Mouse (Mus musculus): ENCODE results near the gene Gja4. TPM values are rescaled to one million over a fixed set of nuclear protein-coding genes. Genes with fewer than 3 reads are reported as not detected.

Gene Gja4
- polyA plus RNA-seq, 1 experiment from 2014 or later, result 27.6 TPM

DNA sequence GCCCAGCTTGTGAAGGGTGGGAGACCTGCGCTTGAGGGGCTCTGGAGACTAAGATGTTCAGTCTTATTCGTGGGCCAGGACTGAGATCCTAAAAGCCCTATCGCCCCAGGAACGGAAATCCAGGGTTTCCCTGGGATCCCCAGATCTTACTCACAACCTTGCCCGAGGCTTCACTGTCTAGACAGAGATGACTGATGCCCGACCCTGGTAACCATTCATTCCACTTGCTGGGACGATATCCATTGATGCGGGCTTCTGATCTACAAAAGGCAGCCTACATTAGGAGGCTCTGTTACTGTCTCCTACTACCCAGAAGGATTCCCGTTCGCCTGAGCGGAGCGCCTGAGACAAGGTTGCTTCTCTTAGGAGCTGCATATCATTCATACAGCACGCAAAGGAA is 17.3 kb upstream of the Gja4 start:
- Histone ChIP-seq H3K4me2 (ENCODE audit: low read length) (no peak overlapping the region), H3K9me3 (replicated peaks; ENCODE audit: low read length) (no peaks in the 10 kb centered on the region), H3K4me3 (replicated peaks; ENCODE audit: low read depth, low read length) (no peak overlapping the region), H3K27me3 (ENCODE audit: insufficient read depth, low read length) (peaks cover 21% of the 10 kb centered on the region; the same call in 1 of the 2 replicates), H3K27ac (no peak overlapping the region), H3K9ac (ENCODE audit: low read depth, low read length) (no peak overlapping the region), H3K36me3 (ENCODE audit: insufficient read depth, low read length) (no peaks in the 10 kb centered on the region), H3K4me1 (replicated peaks; ENCODE audit: insufficient read depth, low read length) (no peaks in the 10 kb centered on the region; the same call in 1 of the 2 replicates)
- DNase-seq (ENCODE audit: low spot score) (no peak), ATAC-seq (replicated peaks; ENCODE audit: low FRiP score, low read depth) (no peak)
- TF ChIP-seq CTCF (IDR thresholded peaks at IDR 0.05; ENCODE audit: low read depth), result no peak
- WGBS, result 29% methylated on average over 13 of the region's 13 CpGs

DNA sequence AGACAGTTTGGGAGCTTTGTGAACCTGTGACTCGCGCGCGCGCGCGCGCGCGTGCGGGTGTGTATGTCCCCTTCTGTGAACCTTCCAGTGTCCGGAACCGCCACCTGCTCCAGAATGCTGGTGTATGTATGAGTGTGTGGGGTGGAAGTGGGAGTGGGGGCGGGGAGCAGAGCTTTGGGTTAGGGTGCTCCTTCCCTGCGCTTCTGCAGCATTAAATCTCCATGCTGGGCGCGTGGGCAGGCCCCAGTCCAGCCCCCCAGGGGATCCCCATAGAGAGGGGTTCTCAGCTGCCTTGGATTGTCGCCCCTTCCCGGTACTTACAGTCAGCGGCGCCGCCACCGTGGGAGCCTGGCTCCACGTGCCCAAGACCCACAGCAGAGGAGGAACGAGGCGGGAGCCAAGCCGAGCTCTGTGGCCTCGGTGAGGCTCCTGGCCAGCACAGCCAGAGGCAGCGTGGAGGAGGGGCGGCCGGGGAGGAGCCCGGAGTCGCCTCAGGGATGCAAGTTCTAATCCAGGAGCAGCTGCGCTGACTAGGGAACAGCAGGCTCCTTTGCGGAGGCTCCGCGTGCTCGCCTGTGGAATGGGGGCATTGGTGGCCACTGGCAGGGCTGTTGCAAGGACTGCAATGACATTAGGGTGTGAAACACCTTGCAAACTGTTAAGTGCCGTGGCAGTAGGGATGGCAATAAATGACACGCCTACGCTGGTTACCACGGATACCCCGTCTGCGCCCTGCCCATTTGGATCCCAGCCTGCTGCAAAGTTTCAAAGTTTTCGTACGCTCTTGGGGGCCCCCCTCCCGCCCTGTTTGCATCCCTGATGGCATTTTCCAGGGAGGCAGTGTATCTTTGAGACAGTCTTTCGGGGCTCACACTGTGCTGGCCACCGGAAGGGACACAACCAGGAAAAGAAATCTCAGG is 16.6 kb upstream of the Gja4 start, which contains the start of gene Gjb3:
Gene Gjb3 (minus strand): TSS at position 664 of the 920 bp plus-strand sequence.
- 1% methylated on average over 49 of the region's 49 CpGs for WGBS
- H3K27me3 ChIP-seq (ENCODE audit: insufficient read depth, low read length), result peaks cover 24% of the 10 kb centered on the region
- DNase-seq (ENCODE audit: low spot score) (no peak), ATAC-seq (replicated peaks; ENCODE audit: low FRiP score, low read depth) (no peak)
- peak within 1 kb of the TSS; percentile 44 for H3K4me2 ChIP-seq (ENCODE audit: low read length)
- no peaks in the 10 kb centered on the region; the same call in 1 of the 2 replicates for H3K4me1 ChIP-seq (replicated peaks; ENCODE audit: insufficient read depth, low read length)
- peak within 1 kb of the TSS; percentile 20; the same call in 1 of the 2 replicates for H3K4me3 ChIP-seq (replicated peaks; ENCODE audit: low read depth, low read length)
- H3K36me3 ChIP-seq (ENCODE audit: insufficient read depth, low read length), result no peaks in the 10 kb centered on the region
- H3K27ac ChIP-seq, result no peak within 1 kb of the TSS
- no peak for TF ChIP-seq CTCF (IDR thresholded peaks at IDR 0.05; ENCODE audit: low read depth)
- H3K9ac ChIP-seq (ENCODE audit: low read depth, low read length), result no peak within 1 kb of the TSS
- H3K9me3 ChIP-seq (replicated peaks; ENCODE audit: low read length), result no peaks in the 10 kb centered on the region

DNA sequence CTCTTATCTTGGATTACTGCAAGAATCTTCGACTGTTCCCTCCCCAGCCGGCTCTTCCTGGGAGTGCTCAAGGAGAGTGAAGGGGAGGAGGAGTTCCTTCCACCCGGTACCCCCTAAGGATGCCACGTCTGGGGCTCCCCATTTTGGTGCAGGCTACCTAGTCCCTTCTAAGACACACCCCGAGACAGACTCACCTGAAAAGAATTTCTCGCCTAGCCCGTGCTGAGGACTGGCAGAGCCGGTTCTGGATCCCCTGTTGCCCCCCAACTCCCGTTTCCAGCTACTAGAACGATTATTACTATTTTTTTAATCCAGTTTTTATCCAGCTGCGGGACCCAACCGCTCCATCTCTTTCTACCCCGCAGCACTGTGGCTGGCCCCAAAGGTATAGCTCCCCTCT is 15.9 kb upstream of the Gja4 start:
- no peak overlapping the region for H3K9ac ChIP-seq (ENCODE audit: low read depth, low read length)
- no peak for ATAC-seq (replicated peaks; ENCODE audit: low FRiP score, low read depth)
- no peaks in the 10 kb centered on the region for H3K36me3 ChIP-seq (ENCODE audit: insufficient read depth, low read length)
- under 1% methylated on average over 13 of the region's 13 CpGs for WGBS
- peaks cover 24% of the 10 kb centered on the region for H3K27me3 ChIP-seq (ENCODE audit: insufficient read depth, low read length)
- H3K27ac ChIP-seq, result no peak overlapping the region
- no peaks in the 10 kb centered on the region; the same call in 1 of the 2 replicates for H3K4me1 ChIP-seq (replicated peaks; ENCODE audit: insufficient read depth, low read length)
- DNase-seq (ENCODE audit: low spot score), result no peak
- TF ChIP-seq CTCF (IDR thresholded peaks at IDR 0.05; ENCODE audit: low read depth), result no peak
- peak overlapping the region; percentile 44 for H3K4me2 ChIP-seq (ENCODE audit: low read length)
- H3K9me3 ChIP-seq (replicated peaks; ENCODE audit: low read length), result no peaks in the 10 kb centered on the region
- 0 out of 2 replicates have a peak overlapping the region, but pooled peaks have one; percentile 20 for H3K4me3 ChIP-seq (replicated peaks; ENCODE audit: low read depth, low read length)

DNA sequence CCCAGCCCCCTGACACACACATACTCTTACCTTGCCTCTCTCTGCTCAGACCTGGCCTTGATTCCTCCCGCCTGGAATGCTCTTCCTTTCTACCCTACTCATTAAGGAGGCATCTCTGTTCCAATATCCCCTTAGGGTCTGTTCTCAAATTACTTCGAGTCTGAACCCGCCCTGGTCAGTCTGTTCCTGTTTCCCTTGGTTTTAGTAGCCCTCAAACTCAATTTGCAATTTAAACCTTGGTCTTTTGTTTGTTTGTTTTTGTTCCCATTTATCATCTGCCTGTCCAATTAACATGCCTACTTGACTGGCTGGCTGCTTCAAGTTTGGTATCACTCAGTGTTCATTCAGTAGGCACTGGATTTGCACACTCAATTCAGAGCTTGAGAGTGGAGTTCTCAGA is 15.2 kb upstream of the Gja4 start:
- ATAC-seq (replicated peaks; ENCODE audit: low FRiP score, low read depth), result no peak
- 6% methylated on average over 3 of the region's 3 CpGs for WGBS
- Histone ChIP-seq H3K9ac (ENCODE audit: low read depth, low read length) (no peak overlapping the region), H3K4me2 (ENCODE audit: low read length) (no peak overlapping the region), H3K4me3 (replicated peaks; ENCODE audit: low read depth, low read length) (no peak overlapping the region), H3K27ac (no peak overlapping the region), H3K36me3 (ENCODE audit: insufficient read depth, low read length) (no peaks in the 10 kb centered on the region), H3K4me1 (replicated peaks; ENCODE audit: insufficient read depth, low read length) (no peaks in the 10 kb centered on the region; the same call in 1 of the 2 replicates), H3K9me3 (replicated peaks; ENCODE audit: low read length) (no peaks in the 10 kb centered on the region), H3K27me3 (ENCODE audit: insufficient read depth, low read length) (peaks cover 24% of the 10 kb centered on the region)
- no peak for TF ChIP-seq CTCF (IDR thresholded peaks at IDR 0.05; ENCODE audit: low read depth)
- no peak for DNase-seq (ENCODE audit: low spot score)

DNA sequence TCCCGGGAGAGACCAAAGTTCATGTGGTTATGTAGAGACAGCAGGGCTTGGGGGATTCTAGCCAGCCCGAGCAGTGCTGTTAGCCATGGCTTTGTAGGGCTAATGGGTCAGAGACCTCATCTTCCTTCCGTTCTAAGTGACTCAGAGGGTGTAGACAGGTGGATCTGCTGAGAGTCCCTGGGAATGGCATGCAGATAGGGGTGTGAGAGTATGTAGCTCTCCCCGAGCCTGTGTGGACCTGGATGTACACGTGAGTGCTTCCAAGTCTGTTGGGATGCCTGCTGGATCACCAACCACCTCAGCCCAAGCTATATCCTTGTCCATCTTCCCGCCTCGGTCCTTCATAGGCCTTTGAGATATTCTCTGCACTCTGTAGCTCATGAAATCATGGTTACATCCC is 14.5 kb upstream of the Gja4 start:
- 61% methylated on average over 7 of the region's 7 CpGs for WGBS
- no peaks in the 10 kb centered on the region; the same call in 1 of the 2 replicates for H3K4me1 ChIP-seq (replicated peaks; ENCODE audit: insufficient read depth, low read length)
- H3K36me3 ChIP-seq (ENCODE audit: insufficient read depth, low read length), result no peaks in the 10 kb centered on the region
- no peak overlapping the region for H3K4me3 ChIP-seq (replicated peaks; ENCODE audit: low read depth, low read length)
- DNase-seq (ENCODE audit: low spot score) (no peak), ATAC-seq (replicated peaks; ENCODE audit: low FRiP score, low read depth) (no peak)
- TF ChIP-seq CTCF (IDR thresholded peaks at IDR 0.05; ENCODE audit: low read depth), result no peak
- H3K9me3 ChIP-seq (replicated peaks; ENCODE audit: low read length), result no peaks in the 10 kb centered on the region
- H3K4me2 ChIP-seq (ENCODE audit: low read length), result no peak overlapping the region
- peaks cover 24% of the 10 kb centered on the region for H3K27me3 ChIP-seq (ENCODE audit: insufficient read depth, low read length)
- H3K27ac ChIP-seq, result no peak overlapping the region
- no peak overlapping the region for H3K9ac ChIP-seq (ENCODE audit: low read depth, low read length)

DNA sequence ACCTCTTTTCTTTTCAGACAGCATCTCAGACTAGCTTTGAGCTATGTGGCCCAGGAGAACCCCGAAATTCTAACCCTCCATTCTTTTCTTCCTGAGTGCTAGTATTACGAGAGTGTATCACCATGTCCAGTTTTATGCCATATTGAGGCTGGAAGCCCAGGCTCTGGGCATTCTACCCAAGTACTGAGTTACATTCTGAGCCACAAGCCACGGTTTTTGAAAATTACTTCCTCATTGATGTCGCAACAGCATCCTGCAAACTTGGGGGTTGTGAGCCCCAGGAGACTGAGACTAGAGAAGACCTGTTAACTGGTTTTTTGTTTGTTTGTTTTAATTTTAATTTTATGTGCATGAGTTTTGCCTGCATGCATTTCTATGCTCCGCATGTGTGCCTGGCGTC is 13.9 kb upstream of the Gja4 start:
- no peak for TF ChIP-seq CTCF (IDR thresholded peaks at IDR 0.05; ENCODE audit: low read depth)

More for the DNA sequence above, 13.9 kb upstream of the Gja4 start:
- Histone ChIP-seq H3K9ac (ENCODE audit: low read depth, low read length) (no peak overlapping the region), H3K27me3 (ENCODE audit: insufficient read depth, low read length) (peaks cover 24% of the 10 kb centered on the region), H3K4me1 (replicated peaks; ENCODE audit: insufficient read depth, low read length) (no peaks in the 10 kb centered on the region; the same call in 1 of the 2 replicates), H3K9me3 (replicated peaks; ENCODE audit: low read length) (no peaks in the 10 kb centered on the region), H3K4me2 (ENCODE audit: low read length) (no peak overlapping the region), H3K4me3 (replicated peaks; ENCODE audit: low read depth, low read length) (no peak overlapping the region), H3K36me3 (ENCODE audit: insufficient read depth, low read length) (no peaks in the 10 kb centered on the region), H3K27ac (no peak overlapping the region)
- DNase-seq (ENCODE audit: low spot score), result no peak
- 67% methylated on average over 6 of the region's 6 CpGs for WGBS
- no peak for ATAC-seq (replicated peaks; ENCODE audit: low FRiP score, low read depth)
